Mouse (Mus musculus): ENCODE measurements around the gene Smc6.

GRCm38 (mm10) chr12:11342020-11342600, 76.4 kb downstream of the Smc6 start:
- TF ChIP-seq POLR2AphosphoS5 (IDR thresholded peaks at IDR 0.05; ENCODE audit: insufficient replicate concordance, low read depth, low read length) (no peak), TAL1 (conservative IDR thresholded peaks at IDR 0.05; ENCODE audit: low read depth, low read length) (no peak), CTCF (IDR thresholded peaks at IDR 0.05; ENCODE audit: low read depth, low read length) (no peak)
